Mouse (Mus musculus) kidney, postnatal 14 days (tissue): ENCODE results near the gene Gm45234.
"Not testable (repeated sequence)": the region's sequence is repeated elsewhere in the genome, so short reads cannot be mapped to it uniquely, and the experiment has no call there.

Experiments
- DNase-seq: peaks from one replicate; pipeline ENCODE4 v3.0.0; 2022; ENCODE audit warnings: mixed read lengths

Gm45234 gene

DNA sequence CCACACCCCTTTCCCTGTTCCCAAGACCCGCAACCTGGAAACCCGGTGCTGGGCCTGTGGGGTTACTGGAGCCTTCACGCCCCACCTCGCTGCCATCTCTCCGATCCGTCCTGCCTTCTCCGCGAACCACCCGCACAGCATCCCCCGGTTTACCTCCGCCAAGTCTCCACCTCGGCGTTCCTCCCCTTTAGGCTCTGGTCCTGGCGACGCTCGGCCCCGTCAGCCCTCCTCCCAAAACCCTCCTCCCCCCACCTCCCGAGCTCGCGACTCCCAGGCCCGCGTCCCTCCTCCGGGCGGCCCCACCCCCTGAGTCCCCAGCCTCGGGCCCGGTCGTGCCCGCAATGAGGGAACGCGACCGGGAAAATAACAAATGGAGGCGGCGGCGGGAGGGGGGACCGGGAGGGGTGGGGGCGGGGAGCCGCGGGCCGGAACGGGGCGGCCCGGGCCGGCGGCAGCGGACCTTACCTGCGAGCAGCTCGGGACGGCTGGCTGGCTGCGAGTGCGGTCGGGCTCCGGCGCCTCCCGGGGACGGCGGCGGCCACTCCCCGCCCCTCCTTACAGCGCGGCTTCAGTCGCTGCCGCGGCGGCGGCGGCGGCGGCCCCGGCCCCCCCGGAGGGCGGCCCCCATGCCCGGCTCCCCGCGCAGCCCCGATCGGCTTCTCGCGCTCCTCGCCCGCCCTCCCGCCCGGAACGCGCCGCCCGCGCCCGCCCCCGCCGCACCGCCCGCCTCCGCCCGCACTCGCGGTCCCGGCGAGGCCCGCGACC is at the start of gene Gm45234, which contains the start of gene Atn1:
TSS of gene Gm45234 (minus strand) at position 191 of the 765 bp plus-strand sequence.
TSS of gene Atn1 (minus strand) at position 694 of the 765 bp plus-strand sequence.
- peak; percentile 87 for DNase-seq

- no peak for DNase-seq
These were observed 48.5 kb upstream of the Gm45234 start for GRCm38 (mm10) chr6:124804341-124804740.

GRCm38 (mm10) chr6:124803691-124804090 is 47.9 kb upstream of the Gm45234 start:
- DNase-seq: not testable (repeated sequence)

- no peak for DNase-seq
These were observed 47.2 kb upstream of the Gm45234 start for GRCm38 (mm10) chr6:124803061-124803460.

DNA sequence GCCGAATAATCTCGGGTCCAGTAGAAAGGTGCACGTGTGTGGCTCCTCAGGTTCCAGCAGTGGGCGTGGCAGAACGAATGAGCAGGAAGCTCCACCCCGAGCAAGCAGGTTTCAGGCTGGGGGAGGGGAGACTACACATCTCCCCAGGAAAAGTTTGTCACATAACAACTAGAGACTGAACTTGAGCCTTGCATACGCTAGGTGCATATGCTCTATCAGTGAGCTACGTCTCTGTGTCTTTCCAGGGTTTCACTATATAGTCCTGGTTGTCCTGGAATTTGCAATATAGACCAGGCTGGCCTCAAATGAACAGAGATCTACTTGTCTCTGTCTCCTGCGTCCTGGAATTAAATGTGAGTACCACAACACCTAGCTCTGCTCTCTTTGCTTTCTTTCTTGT is 46.6 kb upstream of the Gm45234 start:
- not testable (repeated sequence) for DNase-seq

- DNase-seq: no peak
These were observed 40.4 kb upstream of the Gm45234 start for GRCm38 (mm10) chr6:124796200-124796599.

DNA sequence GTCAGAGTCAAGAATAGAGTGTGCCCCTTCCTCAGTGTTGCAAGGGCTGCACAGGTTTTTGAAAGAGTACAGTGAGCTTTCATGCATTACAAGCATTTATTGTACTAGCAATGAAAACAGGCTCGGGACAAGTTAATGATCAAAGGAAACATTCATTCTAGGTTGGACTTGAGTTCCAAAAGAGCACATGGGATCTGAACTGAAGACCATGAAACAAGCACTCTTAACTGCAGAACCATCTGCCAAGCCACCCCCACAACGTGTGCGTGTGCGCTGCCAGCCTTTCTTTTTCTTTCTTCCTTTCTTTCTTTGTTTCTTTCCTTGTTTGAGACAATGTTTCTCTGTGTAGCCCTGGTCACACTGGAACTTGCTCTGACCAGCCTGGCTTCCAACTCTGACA is 40.0 kb upstream of the Gm45234 start:
- peak; percentile 60 for DNase-seq

GRCm38 (mm10) chr6:124791911-124792310 is 36.1 kb upstream of the Gm45234 start:
- no peak for DNase-seq

DNA sequence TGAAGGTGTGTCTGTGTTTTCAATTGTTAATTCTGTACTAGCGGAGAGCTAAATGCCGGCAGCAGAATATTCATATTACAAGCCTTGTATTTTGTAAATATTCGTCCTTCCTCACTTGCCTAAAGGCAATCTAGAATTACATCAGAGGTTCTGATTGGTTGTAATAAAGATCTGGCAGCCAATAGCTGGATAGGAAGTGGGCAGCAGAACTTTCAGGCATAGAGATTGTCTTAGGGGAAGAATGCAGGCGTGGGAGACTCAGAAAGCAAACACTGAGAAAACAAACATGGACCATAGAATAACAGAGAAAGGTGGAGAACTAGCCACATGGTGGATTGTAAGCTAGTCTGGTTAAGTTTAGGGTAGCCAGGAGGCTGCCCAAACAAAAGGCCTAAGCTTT is 34.3 kb upstream of the Gm45234 start:
- no peak for DNase-seq

GRCm38 (mm10) chr6:124789519-124789918 is 33.7 kb upstream of the Gm45234 start:
- no peak for DNase-seq

DNA sequence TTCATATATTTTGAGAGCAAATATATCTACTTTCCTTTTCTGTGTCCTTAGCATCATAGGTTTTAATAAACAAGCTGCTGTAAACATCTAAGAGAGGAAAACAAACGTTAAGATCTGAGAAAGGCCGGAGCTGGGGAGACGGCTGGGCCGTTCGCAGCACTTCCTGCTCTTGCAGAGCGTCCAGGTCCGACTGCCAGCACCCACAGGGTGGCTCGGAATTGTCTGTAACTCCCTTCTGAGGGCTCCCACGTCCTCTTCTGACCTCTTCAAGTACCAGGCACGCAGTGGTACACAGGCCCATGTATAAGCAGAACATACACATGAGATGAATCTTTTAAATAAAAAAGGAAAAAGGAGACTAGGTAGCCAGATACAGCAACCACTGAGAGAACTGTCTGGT is 31.9 kb upstream of the Gm45234 start:
- no peak for DNase-seq

DNA sequence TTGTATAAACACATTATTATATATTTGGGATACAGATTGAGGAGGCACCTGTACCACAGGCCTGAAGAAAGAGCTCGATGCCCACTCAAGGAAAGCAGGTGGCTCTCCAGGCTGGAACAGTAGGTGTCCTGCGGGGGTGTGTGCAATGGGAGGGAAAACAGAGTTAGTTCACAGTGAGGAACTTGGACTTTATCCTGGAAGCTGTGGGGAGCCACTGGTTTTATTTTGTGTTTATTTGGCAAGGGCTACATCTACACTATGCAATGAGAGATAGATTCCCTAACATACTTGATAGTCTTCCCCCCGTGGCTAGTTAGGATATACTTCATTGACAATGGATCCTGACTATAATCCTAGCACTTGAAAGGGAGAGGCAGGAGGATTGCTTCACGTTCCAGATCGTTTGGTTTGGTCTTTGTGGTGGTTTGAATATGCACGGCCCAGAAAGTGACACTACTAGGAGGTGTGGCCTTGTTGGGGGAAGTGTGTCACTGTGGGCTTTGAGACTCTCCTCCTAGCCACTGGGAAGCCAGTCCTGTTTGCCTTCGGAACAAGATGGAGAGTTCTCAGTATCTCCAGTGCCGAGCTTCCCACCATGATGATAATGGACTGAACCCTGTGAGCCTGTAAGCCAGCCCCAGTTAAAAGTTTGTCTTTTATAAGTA is 31.1 kb upstream of the Gm45234 start:
- DNase-seq: peak; percentile 25

DNA sequence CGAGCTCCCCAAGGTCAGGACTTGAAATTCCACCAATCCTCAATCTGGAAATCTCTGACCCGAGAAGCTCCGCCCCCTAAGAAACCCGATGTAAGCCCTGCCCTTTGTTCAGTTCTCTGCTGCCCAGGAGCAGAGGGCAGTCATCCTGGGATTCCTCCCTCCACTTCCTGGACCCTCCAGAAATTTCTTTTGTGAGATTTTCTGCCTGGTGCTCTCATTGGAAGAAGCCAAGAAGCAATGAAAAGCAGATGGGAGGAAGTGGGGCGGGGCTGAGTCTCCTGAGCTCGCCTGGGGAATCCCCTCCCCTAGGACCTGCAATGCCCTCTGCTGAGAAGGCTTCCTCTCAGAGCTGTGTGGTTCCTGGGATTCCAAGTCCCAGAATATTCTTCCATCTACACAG is 26.6 kb upstream of the Gm45234 start:
- peak; percentile 53 for DNase-seq

GRCm38 (mm10) chr6:124780917-124781316 is 25.1 kb upstream of the Gm45234 start:
- no peak for DNase-seq

- DNase-seq: no peak
These were observed 24.2 kb upstream of the Gm45234 start for GRCm38 (mm10) chr6:124779984-124780416.

GRCm38 (mm10) chr6:124779222-124779983 is 23.6 kb upstream of the Gm45234 start, which contains the start of gene Lrrc23:
TSS of gene Lrrc23 (minus strand) at chr6:124779727.
- peak; percentile 63 for DNase-seq

DNA sequence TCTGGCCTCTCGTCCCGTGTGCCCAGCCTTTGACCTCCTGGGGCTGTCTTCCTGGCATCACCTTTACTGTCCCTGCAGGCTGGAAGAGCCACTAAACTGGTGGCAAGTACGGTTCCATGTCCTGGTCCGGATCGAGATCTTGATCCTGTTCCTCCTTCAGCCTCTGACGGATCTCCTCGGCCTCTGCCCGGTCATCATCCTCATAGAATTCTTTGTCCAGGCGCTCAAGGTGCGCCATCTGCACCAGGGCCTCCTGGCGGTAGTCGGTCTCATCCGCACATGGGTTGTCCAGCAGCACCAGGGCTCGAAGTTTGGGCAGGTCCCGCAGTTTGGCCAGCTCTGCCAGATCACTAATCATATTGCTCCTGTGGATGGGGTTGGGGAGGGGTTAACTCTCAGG is 14.7 kb upstream of the Gm45234 start:
- DNase-seq: no peak

GRCm38 (mm10) chr6:124770013-124770412 is 14.2 kb upstream of the Gm45234 start:
- DNase-seq: no peak

DNA sequence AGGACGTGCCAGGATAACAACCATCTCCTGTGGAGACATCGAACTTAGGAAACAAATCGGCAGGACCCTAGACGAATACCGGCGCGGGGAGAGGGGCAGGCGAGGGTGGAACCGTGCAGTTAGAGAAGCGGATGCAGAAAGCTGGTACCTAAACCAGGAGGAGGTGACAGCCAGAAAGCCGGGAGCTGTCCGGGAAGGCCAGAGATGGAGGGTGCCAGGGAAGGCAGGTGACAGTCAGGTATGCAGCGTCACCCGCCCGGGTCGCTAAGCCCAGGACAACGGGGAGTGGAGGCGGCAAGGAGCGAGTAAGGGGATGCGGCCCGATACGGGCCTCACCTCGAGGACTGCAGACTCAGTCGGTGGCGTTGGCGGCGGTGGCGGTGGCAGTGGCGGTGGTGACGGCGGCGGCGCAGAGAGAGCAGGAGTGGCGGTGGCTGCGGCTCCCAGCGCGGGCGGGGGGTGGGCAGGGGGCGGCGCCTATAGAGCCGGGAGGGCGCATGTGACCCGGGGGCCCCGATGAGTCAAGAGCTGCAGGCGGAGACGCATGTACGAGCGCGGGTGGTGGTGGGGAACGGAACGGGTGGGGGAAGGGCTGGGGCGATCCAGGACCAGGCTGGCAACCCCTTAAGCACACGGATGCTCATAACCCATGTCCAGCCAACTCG is 13.4 kb upstream of the Gm45234 start, which contains the start of gene Eno2:
TSS of gene Eno2 (minus strand) at position 573 of the 665 bp plus-strand sequence.
- peak; percentile 54 for DNase-seq

DNA sequence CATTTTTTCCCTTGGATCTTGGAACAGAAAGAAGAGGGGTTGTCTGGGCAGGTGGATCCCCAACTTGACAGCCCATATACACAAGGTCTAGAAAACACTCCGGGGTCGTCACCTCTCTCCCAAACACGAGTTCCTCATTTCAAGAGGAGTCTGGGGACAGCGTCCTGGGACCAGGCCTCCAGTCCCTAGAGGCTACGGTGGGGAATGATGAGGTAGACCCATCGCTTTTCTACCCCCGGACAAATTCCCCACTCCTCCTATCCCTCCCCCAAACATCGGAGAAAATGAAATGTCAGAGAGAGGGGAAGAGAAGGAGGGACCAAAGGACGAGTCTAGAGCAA is 12.9 kb upstream of the Gm45234 start:
- no peak for DNase-seq

DNA sequence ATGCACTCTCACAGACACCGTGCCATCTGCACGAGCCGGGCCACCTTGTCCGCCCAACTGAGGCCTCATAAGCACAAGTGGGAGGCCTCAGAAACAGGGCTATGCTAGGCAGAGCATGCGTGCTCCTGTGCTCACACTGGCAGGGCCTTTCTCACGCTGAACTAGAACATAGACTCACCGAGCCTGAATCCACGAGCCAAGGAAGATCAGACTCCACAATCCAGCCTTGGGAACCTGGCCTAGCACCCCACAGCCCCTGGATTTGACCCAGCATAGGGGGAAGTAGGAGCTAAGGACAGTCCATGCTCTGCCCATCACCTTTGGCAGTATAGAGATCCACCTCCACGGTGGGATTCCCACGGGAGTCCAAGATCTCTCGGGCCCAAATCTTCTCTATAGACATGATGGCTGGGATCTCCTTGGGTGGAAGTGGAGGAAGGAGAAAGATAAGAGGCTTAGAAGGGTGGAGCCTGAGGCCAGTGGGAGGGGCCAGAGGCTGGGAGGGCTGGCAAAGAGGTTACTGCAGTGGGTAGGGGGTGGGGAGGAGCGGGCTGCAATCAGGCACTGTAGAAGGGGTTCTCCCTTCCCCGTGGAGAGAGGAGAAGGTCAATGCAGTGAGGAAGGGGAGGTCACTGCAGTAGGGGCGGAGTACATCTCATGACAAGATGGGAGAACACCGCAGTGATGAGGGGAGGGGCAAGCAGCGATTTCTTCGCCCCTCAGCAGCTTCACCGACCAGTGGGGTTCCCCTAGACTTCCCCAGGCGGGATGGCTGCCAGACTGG is 12.3 kb upstream of the Gm45234 start:
- no peak for DNase-seq

DNA sequence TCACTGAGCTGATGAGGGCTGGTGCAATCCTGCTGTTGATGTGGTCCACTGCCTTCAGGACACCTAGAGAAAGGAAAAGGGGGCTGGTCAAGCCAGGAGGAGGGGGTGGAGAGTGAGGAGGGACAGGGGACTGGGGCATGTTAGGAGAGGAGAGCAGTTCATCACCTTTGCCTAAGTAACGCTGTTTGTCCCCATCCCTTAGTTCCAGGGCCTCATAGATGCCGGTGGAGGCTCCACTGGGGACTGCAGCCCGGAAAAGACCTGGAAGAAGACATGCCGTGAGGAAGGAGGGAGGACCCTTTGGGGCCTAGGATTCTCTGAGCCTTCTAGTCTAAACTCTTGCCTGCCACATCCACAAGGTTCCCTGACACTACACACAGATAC is 11.7 kb upstream of the Gm45234 start:
- DNase-seq: no peak
